Mouse (Mus musculus) heart, embryonic 10.5 days (tissue): ENCODE data around the gene Idi2. TPM values are rescaled to one million over a fixed set of nuclear protein-coding genes. Genes with fewer than 3 reads are reported as not detected.
"Not testable (repeated sequence)": the region's sequence is repeated elsewhere in the genome, so short reads cannot be mapped to it uniquely, and the experiment has no call there.

Experiments used
- DNase-seq: peaks from one replicate; pipeline ENCODE4 v3.0.0-alpha.2; 2017; ENCODE audit warnings: low spot score
- H3K27ac ChIP-seq: fragments of 300-500 bp; sonication (generic); 2 replicates; pipeline ENCODE4 v1.5.1; 2016; ENCODE audit warnings: mild to moderate bottlenecking
- H3K27me3 ChIP-seq: fragments of 300-500 bp; sonication (generic); 2 replicates; pipeline ENCODE4 v1.6.1; 2016; ENCODE audit warnings: mild to moderate bottlenecking; ENCODE audit not compliant: poor library complexity, insufficient read depth, severe bottlenecking
- H3K36me3 ChIP-seq: fragments of 300-500 bp; sonication (generic); 2 replicates; pipeline ENCODE4 v1.6.1; 2016; ENCODE audit warnings: mild to moderate bottlenecking, moderate library complexity
- H3K4me1 ChIP-seq: fragments of 300-500 bp; sonication (generic); 2 replicates; pipeline ENCODE4 v1.6.1; 2016; ENCODE audit warnings: mild to moderate bottlenecking
- H3K4me3 ChIP-seq: fragments of 300-500 bp; sonication (generic); 2 replicates; pipeline ENCODE4 v1.5.1; 2016; ENCODE audit warnings: mild to moderate bottlenecking, moderate library complexity
- H3K9me3 ChIP-seq: fragments of 300-500 bp; sonication (generic); 2 replicates; pipeline ENCODE4 v1.6.1; 2016; ENCODE audit warnings: mild to moderate bottlenecking, moderate library complexity
- WGBS: fragments of 180-500 bp; shearing (Covaris S2); methylation state at CpG from one replicate; pipeline ENCODE4 v1.1.7; 2016; 5-methylcytosine and 5-hydroxymethylcytosine counted together
- polyA plus RNA-seq: library from polyadenylated mRNA; unstranded; fragments of >200 nt; fragmentation: Nextera tagmentation; extraction: Ambion mirVana; gene quantifications from 2 replicates; pipeline ENCODE4 v1.2.1, GENCODE M21; 2016

The Idi2 gene
- polyA plus RNA-seq: not detected in 2 replicates

- H3K4me1 ChIP-seq, H3K27ac ChIP-seq, H3K27me3 ChIP-seq, H3K9me3 ChIP-seq, DNase-seq, H3K36me3 ChIP-seq, H3K4me3 ChIP-seq: not testable (repeated sequence)
Measured at GRCm38 (mm10) chr13:8952563-8952962, at the start of gene Idi2. Gene Idi2 (plus strand): TSS chr13:8952863.

- H3K36me3 ChIP-seq, H3K27me3 ChIP-seq, H3K4me3 ChIP-seq, H3K27ac ChIP-seq, DNase-seq, H3K4me1 ChIP-seq: not testable (repeated sequence)
- peaks cover 15% of the 10 kb centered on the region; the same call in 1 of the 2 replicates for H3K9me3 ChIP-seq
- 86% methylated on average over 2 of the region's 2 CpGs for WGBS
Measured at GRCm38 (mm10) chr13:8905986-8906385, 46.7 kb upstream of the Idi2 start.

- H3K36me3 ChIP-seq, H3K4me3 ChIP-seq, H3K9me3 ChIP-seq, H3K27ac ChIP-seq, H3K27me3 ChIP-seq, H3K4me1 ChIP-seq, DNase-seq: not testable (repeated sequence)
- WGBS: 87% methylated on average over 8 of the region's 8 CpGs
Measured at GRCm38 (mm10) chr13:8913890-8914289, 38.8 kb upstream of the Idi2 start.

- whole genome bisulfite sequencing: 42% methylated on average over 2 of the region's 2 CpGs
Measured at GRCm38 (mm10) chr13:8933499-8933898, 19.2 kb upstream of the Idi2 start.

GRCm38 (mm10) chr13:8937611-8938140, 15.0 kb upstream of the Idi2 start:
- not testable (repeated sequence) for H3K4me1 ChIP-seq, H3K9me3 ChIP-seq, H3K4me3 ChIP-seq, H3K27ac ChIP-seq, H3K27me3 ChIP-seq, H3K36me3 ChIP-seq, DNase-seq
- 73% methylated on average over 6 of the region's 6 CpGs for WGBS

More at GRCm38 (mm10) chr13:8933499-8933898, 19.2 kb upstream of the Idi2 start:
- no peak overlapping the region for H3K4me3 ChIP-seq
- H3K9me3 ChIP-seq: no peaks in the 10 kb centered on the region
- H3K27ac ChIP-seq: no peak overlapping the region
- no peaks in the 10 kb centered on the region for H3K4me1 ChIP-seq
- H3K36me3 ChIP-seq: no peaks in the 10 kb centered on the region
- no peaks in the 10 kb centered on the region for H3K27me3 ChIP-seq
- DNase-seq: no peak

GRCm38 (mm10) chr13:8941110-8941509, 11.6 kb upstream of the Idi2 start:
- H3K36me3 ChIP-seq, H3K4me3 ChIP-seq, H3K9me3 ChIP-seq, H3K27ac ChIP-seq, DNase-seq, H3K27me3 ChIP-seq, H3K4me1 ChIP-seq: not testable (repeated sequence)
- WGBS: 79% methylated on average over 4 of the region's 4 CpGs

- 33% methylated on average over 1 of the region's 5 CpGs for WGBS
- H3K36me3 ChIP-seq: not testable (repeated sequence)
Measured at GRCm38 (mm10) chr13:8941701-8942100, 11.0 kb upstream of the Idi2 start.

GRCm38 (mm10) chr13:8943828-8944227, 8.8 kb upstream of the Idi2 start:
- H3K27me3 ChIP-seq, H3K9me3 ChIP-seq, H3K4me3 ChIP-seq, H3K4me1 ChIP-seq, DNase-seq, H3K27ac ChIP-seq, H3K36me3 ChIP-seq: not testable (repeated sequence)
- WGBS: no CpG with 5 or more reads among the region's 5 CpGs

More at GRCm38 (mm10) chr13:8941701-8942100, 11.0 kb upstream of the Idi2 start:
- DNase-seq, H3K27ac ChIP-seq, H3K4me3 ChIP-seq, H3K9me3 ChIP-seq, H3K4me1 ChIP-seq, H3K27me3 ChIP-seq: not testable (repeated sequence)

- H3K36me3 ChIP-seq, H3K27me3 ChIP-seq, H3K4me1 ChIP-seq, H3K9me3 ChIP-seq, H3K27ac ChIP-seq, H3K4me3 ChIP-seq, DNase-seq: not testable (repeated sequence)
Measured at GRCm38 (mm10) chr13:8948131-8948530, 4.5 kb upstream of the Idi2 start, which contains the start of gene Gm9745. Gene Gm9745 (minus strand): TSS chr13:8948231.

GRCm38 (mm10) chr13:8955127-8955526, 2.5 kb downstream of the Idi2 start:
- H3K4me3 ChIP-seq, H3K9me3 ChIP-seq, H3K27ac ChIP-seq, H3K4me1 ChIP-seq, H3K36me3 ChIP-seq, DNase-seq, H3K27me3 ChIP-seq: not testable (repeated sequence)
- 81% methylated on average over 2 of the region's 2 CpGs for WGBS

- DNase-seq, H3K36me3 ChIP-seq, H3K4me3 ChIP-seq, H3K27me3 ChIP-seq, H3K9me3 ChIP-seq, H3K27ac ChIP-seq, H3K4me1 ChIP-seq: not testable (repeated sequence)
- WGBS: no CpG with 5 or more reads among the region's 5 CpGs
Measured at GRCm38 (mm10) chr13:8956873-8957272, 4.2 kb downstream of the Idi2 start.

GRCm38 (mm10) chr13:8959058-8959457, 6.4 kb downstream of the Idi2 start:
- DNase-seq, H3K4me3 ChIP-seq, H3K9me3 ChIP-seq, H3K27me3 ChIP-seq, H3K36me3 ChIP-seq, H3K27ac ChIP-seq, H3K4me1 ChIP-seq: not testable (repeated sequence)
- 75% methylated on average over 1 of the region's 5 CpGs for WGBS

GRCm38 (mm10) chr13:8959554-8959953, 6.9 kb downstream of the Idi2 start:
- not testable (repeated sequence) for H3K27ac ChIP-seq, H3K4me1 ChIP-seq, H3K36me3 ChIP-seq, H3K4me3 ChIP-seq, DNase-seq, H3K27me3 ChIP-seq, H3K9me3 ChIP-seq
- WGBS: 73% methylated on average over 5 of the region's 6 CpGs

- WGBS: 54% methylated on average over 3 of the region's 3 CpGs
- H3K4me3 ChIP-seq, H3K27me3 ChIP-seq, H3K36me3 ChIP-seq, H3K27ac ChIP-seq, DNase-seq, H3K9me3 ChIP-seq, H3K4me1 ChIP-seq: not testable (repeated sequence)
Measured at GRCm38 (mm10) chr13:8961128-8961888, 8.6 kb downstream of the Idi2 start.
